Mouse (Mus musculus): Measurements from ENCODE around the gene Slc26a8.

The Slc26a8 gene

GRCm38 (mm10) chr17:28591476-28591875, 98.6 kb downstream of the Slc26a8 start:
- no peak for DNase-seq (ENCODE audit: low read depth, low spot score)

- no peak for DNase-seq (ENCODE audit: low read depth, low spot score)
Measured at GRCm38 (mm10) chr17:28590596-28590995, 99.4 kb downstream of the Slc26a8 start.

GRCm38 (mm10) chr17:28588591-28588990, 101.4 kb downstream of the Slc26a8 start:
- DNase-seq (ENCODE audit: low read depth, low spot score), result no peak
